14 mouse cellular contexts compared by ENCODE assay signal in the genomic region with DNA sequence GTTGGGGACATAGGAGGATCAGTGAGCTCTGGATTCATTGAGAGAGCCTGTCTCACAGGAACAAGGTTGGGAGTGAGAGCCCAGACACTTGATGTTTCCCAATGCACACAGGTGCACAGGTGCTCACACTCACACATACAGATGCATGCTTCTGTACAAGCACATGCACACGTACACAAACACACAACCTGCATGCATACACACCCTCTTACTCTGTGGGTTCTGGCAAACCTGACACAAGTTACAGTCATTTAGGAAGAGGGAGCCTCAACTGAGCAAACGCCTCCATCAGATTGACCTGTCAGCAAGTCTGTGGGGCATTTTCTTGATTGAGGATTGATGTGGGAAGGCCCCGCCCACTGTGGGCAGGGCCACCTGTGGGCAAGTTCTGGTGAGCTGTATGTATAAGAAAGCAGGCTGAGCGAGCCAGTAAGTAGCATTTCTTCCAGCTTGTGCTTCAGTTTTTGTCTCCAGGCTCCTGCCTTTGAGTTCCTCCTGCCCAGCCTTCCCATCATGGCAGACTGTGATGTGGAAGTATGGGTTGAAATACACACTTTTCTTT.
"Had no signal": no experiment of that assay in that cellular context is flagged by ENCODE, and none has a peak within 500 bp of the region (broad histone marks: within the 10 kb centered on the region; RNA-seq: fewer than 3 reads in every experiment).

No protein-coding gene starts in this region.

- H3K4me2 ChIP-seq: midbrain, embryonic 13.5 days; neural tube, embryonic 15.5 days had no signal

- H3K27me3 ChIP-seq: limb, embryonic 12.5 days; lung, embryonic 15.5 days; midbrain, embryonic 13.5 days; neural tube, embryonic 15.5 days had no signal

- H3K9me3 ChIP-seq: limb, embryonic 12.5 days; lung, embryonic 15.5 days; midbrain, embryonic 13.5 days; neural tube, embryonic 15.5 days had no signal

- H3K36me3 ChIP-seq: limb, embryonic 12.5 days; lung, embryonic 15.5 days; midbrain, embryonic 13.5 days; neural tube, embryonic 15.5 days had no signal

- H3K9ac ChIP-seq: limb, embryonic 12.5 days; lung, embryonic 15.5 days; midbrain, embryonic 13.5 days; neural tube, embryonic 15.5 days had no signal

- ATAC-seq: midbrain, embryonic 13.5 days had no signal

- H3K4me1 ChIP-seq: megakaryocyte, embryonic 14.5 days; neural tube, embryonic 15.5 days had no signal

- DNase-seq: kidney, adult 8-10 months; kidney, postnatal 25 days; layer of hippocampus, adult 9-11 months; lung, postnatal 14 days; right cerebral cortex, adult 18-20 months; right cerebral cortex, postnatal 25 days; thymus, postnatal 14 days had no signal

- H3K27ac ChIP-seq: limb, embryonic 12.5 days; lung, embryonic 15.5 days; macrophage; midbrain, embryonic 13.5 days; neural tube, embryonic 15.5 days had no signal

- H3K4me3 ChIP-seq: limb, embryonic 12.5 days; lung, embryonic 15.5 days; megakaryocyte, embryonic 14.5 days; midbrain, embryonic 13.5 days; myocyte; neural tube, embryonic 15.5 days had no signal
